Mouse (Mus musculus) limb, embryonic 15.5 days (tissue): ENCODE data around the gene Timm17b. TPM values are rescaled to one million over a fixed set of nuclear protein-coding genes. Genes with fewer than 3 reads are reported as not detected.

Source experiments
- ATAC-seq: fragments of 200-750 bp; cut with Nextera tagmentation; 2 replicates; pipeline ENCODE4 v1.8.0; 2017; ENCODE audit warnings: low read depth, moderate TSS enrichment; ENCODE audit not compliant: insufficient number of reproducible peaks, low FRiP score, low TSS enrichment
- H3K27ac ChIP-seq: fragments of 300-500 bp; sonication (generic); 2 replicates; pipeline ENCODE4 v1.5.1; 2015; ENCODE audit warnings: moderate library complexity, mild to moderate bottlenecking, inconsistent platforms
- H3K27me3 ChIP-seq: fragments of 300-500 bp; sonication (generic); 2 replicates; pipeline ENCODE4 v1.6.1; 2015; ENCODE audit warnings: inconsistent platforms
- H3K36me3 ChIP-seq: fragments of 300-500 bp; sonication (generic); 2 replicates; pipeline ENCODE4 v1.6.1; 2015; ENCODE audit warnings: inconsistent platforms
- H3K4me1 ChIP-seq: fragments of 300-500 bp; sonication (generic); 2 replicates; pipeline ENCODE4 v1.6.1; 2015; ENCODE audit warnings: inconsistent platforms
- H3K4me2 ChIP-seq: fragments of 300-500 bp; sonication (generic); 2 replicates; pipeline ENCODE4 v1.6.1; 2015; ENCODE audit warnings: mild to moderate bottlenecking, inconsistent platforms
- H3K4me3 ChIP-seq: fragments of 300-500 bp; sonication (generic); 2 replicates; pipeline ENCODE4 v1.5.1; 2015; ENCODE audit warnings: mild to moderate bottlenecking, inconsistent platforms
- H3K9ac ChIP-seq: fragments of 300-500 bp; sonication (generic); 2 replicates; pipeline ENCODE4 v1.6.1; 2015; ENCODE audit warnings: inconsistent platforms
- H3K9me3 ChIP-seq: fragments of 300-500 bp; sonication (generic); 2 replicates; pipeline ENCODE4 v1.6.1; 2016; ENCODE audit warnings: inconsistent platforms
- whole genome bisulfite sequencing: fragments of 180-500 bp; shearing (Covaris S2); methylation state at CpG from one replicate; pipeline ENCODE4 v1.1.7; 2015; 5-methylcytosine and 5-hydroxymethylcytosine counted together
- polyA plus RNA-seq: library from polyadenylated mRNA; unstranded; fragments of >200 nt; fragmentation: Nextera tagmentation; extraction: Ambion mirVana; gene quantifications from 2 replicates; pipeline ENCODE4 v1.2.1, GENCODE M21; 2015

Gene Timm17b
- 157 and 170 TPM in 2 replicates for polyA plus RNA-seq

DNA sequence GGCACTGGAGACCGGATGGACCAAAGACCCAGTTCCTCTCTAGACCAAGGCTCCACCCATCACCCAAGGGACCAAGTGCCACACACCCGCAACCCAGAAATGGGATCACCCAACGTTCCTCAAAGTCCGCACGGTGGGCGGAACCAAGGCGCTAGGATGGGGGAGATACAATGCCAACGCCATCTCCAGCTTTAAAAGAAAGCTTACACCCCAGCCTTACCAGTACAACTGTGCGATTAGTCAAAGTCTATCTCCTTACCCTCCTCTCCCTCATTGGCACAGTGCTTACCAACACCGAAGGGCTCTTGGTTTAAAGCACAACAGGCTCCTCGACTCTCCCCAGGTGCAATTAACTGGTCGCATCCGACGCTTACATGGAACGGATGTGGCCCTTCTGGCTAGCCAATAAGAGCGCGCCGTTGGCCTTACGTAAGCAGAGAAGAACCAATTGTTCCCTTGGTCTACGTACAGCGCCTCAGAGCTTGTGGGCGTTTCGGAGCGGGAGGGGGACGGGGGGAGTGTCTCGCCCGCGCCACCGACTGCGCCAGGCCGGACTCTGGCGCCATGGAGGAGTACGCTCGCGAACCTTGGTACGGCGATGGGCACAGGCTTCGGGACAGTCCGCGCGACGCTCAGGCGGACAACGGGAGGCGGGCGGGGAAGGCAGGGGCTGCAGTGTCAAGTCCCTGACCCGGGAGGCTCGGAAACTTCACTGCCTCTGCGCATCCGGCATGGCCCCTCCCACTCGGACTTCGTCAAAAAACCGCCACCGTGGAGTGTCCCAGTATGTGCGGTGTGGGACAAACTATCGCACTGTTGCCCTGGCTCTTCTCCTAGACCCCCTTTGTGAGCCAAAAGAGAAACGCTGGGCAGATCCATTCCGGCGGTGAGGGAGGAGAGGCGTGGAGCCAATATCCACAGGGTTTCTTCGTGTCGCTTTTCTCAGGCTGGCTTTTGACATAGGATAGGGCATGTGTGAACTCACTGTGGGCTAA, at the start of gene Timm17b, which contains the start of gene Pqbp1:
Gene Timm17b (plus strand): TSS at position 478 of the 995 bp plus-strand sequence.
Gene Pqbp1 (minus strand): TSS at position 390 of the 995 bp plus-strand sequence.
- Histone ChIP-seq H3K36me3 (peaks cover 22% of the 10 kb centered on the region), H3K4me3 (peak within 1 kb of the TSS; percentile 56), H3K9me3 (no peaks in the 10 kb centered on the region), H3K27ac (peak within 1 kb of the TSS; percentile 85), H3K4me1 (0 out of 2 replicates have a peak, but pooled peaks cover 6% of the 10 kb centered on the region), H3K4me2 (peak within 1 kb of the TSS; percentile 48), H3K9ac (peak within 1 kb of the TSS; percentile 47), H3K27me3 (no peaks in the 10 kb centered on the region)
- 15% methylated on average over 59 of the region's 62 CpGs for WGBS
- ATAC-seq: peak; percentile 97

DNA sequence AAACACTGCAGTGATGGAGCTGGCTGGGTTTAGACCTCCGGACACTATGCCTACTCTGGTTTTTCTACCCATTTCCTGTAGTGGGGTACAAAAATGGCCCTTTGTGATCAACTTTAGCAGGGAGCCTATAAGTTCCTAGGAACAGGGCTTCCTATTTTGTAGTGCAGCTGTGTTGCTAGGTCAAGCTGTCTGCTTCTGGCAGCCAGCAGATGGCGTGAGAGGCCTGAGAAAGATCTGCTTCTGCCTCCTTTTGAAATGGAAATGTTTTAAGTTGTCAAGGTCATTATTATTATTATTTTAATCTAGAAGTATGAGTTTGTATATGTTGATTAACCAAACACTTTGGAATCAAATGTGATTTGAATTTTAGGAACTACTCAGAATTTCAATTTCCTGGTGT, 44.6 kb upstream of the Timm17b start:
- no peaks in the 10 kb centered on the region for H3K4me1 ChIP-seq
- H3K27me3 ChIP-seq: no peaks in the 10 kb centered on the region
- WGBS: 42% methylated on average over 2 of the region's 2 CpGs
- no peak overlapping the region for H3K27ac ChIP-seq
- no peak for ATAC-seq
- no peak overlapping the region for H3K9ac ChIP-seq
- 0 out of 2 replicates have a peak, but pooled peaks cover 3% of the 10 kb centered on the region for H3K36me3 ChIP-seq
- H3K4me2 ChIP-seq: no peak overlapping the region
- no peak overlapping the region for H3K4me3 ChIP-seq
- H3K9me3 ChIP-seq: no peaks in the 10 kb centered on the region

DNA sequence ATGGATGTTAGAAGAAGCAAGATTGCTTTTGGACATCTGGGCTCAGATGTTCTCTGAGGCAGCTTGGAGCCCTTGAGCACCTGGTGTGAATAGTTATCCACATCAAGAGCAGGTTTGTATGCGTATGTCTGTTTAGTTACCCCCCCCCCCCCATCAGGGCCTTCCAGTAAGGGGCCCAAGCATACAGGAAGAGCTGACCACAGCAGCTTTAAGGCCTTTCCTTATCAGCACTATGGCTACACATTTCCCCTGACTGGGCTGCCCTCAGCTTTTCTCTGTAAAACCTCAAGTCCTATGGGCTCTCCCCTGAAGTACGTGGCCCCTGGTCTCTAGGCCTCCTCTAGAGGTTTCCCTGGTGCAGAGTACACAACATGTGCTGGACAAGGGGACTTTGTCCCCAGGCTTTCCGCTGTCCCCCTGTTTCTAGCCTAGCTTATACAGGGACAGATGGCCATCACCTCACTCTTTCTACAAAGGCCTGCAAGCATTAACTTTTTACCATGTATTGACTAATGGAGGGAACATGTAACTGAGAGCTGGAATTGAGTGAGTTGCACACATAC, 39.9 kb upstream of the Timm17b start:
- Histone ChIP-seq H3K9ac (no peak overlapping the region), H3K36me3 (0 out of 2 replicates have a peak, but pooled peaks cover 4% of the 10 kb centered on the region), H3K27me3 (no peaks in the 10 kb centered on the region), H3K4me3 (no peak overlapping the region), H3K4me1 (no peaks in the 10 kb centered on the region), H3K9me3 (no peaks in the 10 kb centered on the region), H3K4me2 (no peak overlapping the region), H3K27ac (no peak overlapping the region)
- ATAC-seq: no peak
- 75% methylated on average over 3 of the region's 3 CpGs for WGBS

DNA sequence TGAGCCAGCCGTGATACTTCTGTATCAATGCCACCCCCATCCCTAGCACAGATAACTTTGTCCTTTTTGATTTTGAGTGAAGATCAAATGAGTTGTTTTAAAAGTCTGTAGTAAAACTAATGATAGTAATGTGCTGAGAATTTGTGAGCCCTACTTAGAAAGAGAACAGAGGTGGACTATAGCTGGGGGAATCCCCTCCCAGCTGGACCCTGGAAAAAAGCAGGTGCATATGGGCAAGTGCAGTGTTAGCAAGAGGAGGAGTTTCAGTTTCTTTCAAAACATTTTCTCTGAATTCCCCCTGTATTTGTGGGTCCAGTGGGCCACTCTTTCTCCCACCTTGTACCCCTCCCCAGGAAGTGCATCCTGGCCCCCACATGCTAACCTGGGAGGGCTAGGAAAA, 36.0 kb upstream of the Timm17b start:
- no peak for ATAC-seq
- H3K9ac ChIP-seq: no peak overlapping the region
- H3K4me3 ChIP-seq: no peak overlapping the region
- no peaks in the 10 kb centered on the region for H3K9me3 ChIP-seq
- WGBS: 88% methylated on average over 1 of the region's 1 CpGs
- peaks cover 11% of the 10 kb centered on the region; the same call in 1 of the 2 replicates for H3K36me3 ChIP-seq
- H3K4me1 ChIP-seq: no peaks in the 10 kb centered on the region
- no peaks in the 10 kb centered on the region for H3K27me3 ChIP-seq
- no peak overlapping the region for H3K4me2 ChIP-seq
- no peak overlapping the region for H3K27ac ChIP-seq

DNA sequence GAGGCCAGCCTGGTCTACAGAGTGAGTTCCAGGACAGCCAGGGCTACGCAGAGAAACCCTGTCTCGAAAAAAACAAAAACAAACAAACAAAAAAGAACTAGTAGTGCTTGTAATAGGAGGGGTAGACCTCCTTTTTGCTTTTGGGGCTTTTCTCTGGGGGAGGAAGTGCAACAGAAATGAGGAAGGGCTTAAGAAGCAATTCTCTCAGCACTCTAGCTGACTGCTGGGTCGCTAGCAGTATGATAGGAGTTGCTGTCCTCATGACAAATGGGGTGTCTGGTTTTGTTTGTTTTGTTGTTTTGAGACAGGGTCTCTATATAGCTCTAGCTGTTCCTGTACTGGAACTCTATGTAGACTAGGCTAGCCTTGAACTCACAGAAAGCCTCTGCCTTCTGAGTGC, 34.6 kb upstream of the Timm17b start:
- no peak overlapping the region for H3K4me2 ChIP-seq
- 66% methylated on average over 3 of the region's 3 CpGs for WGBS
- no peak overlapping the region for H3K4me3 ChIP-seq
- H3K27me3 ChIP-seq: no peaks in the 10 kb centered on the region
- H3K36me3 ChIP-seq: peaks cover 11% of the 10 kb centered on the region; the same call in 1 of the 2 replicates
- no peak for ATAC-seq
- no peak overlapping the region for H3K9ac ChIP-seq
- H3K27ac ChIP-seq: no peak overlapping the region
- H3K4me1 ChIP-seq: no peaks in the 10 kb centered on the region
- H3K9me3 ChIP-seq: no peaks in the 10 kb centered on the region

DNA sequence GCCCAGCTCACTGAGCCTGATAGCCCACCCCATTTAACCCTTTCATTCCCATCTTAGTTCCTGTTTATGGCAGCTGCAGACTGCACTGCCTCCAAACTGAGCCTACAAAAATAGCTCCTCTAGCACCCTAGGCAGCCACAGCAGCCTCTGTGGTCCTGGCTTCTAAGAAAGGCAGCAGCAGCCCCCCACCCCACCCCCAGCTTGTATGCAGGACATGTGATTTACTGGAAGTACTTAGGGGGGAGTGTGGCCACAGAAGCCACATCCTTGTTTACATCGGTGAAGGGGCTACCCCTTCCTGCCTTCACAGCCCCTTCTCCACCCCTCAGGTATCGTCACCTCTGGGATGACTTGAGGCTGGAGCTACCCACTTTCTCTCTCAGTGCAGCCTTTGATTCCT, 33.8 kb upstream of the Timm17b start:
- Histone ChIP-seq H3K9me3 (no peaks in the 10 kb centered on the region), H3K4me2 (no peak overlapping the region), H3K27me3 (no peaks in the 10 kb centered on the region), H3K27ac (no peak overlapping the region), H3K36me3 (peaks cover 11% of the 10 kb centered on the region; the same call in 1 of the 2 replicates), H3K4me1 (no peaks in the 10 kb centered on the region), H3K4me3 (no peak overlapping the region), H3K9ac (no peak overlapping the region)
- WGBS: 68% methylated on average over 2 of the region's 2 CpGs
- no peak for ATAC-seq

DNA sequence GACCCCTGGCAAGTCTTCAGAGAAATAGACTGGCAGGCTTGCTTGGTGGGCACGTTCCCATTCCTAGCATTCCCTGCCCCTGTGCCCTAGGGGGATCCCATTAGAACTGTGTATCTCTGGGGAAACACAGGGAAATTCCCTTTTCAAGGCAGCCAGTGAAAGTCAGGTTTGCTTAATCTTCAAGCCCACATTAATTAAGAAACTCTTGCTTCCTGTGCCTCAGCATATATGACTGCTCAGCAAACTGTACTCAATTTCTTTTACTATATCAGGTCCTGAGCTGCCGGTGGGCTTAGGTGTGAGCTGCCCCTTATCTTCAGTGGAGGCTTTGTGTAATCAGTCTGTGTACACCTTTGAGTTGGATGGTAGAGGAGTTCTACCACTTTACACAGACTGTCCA, 33.4 kb upstream of the Timm17b start:
- Histone ChIP-seq H3K36me3 (peaks cover 11% of the 10 kb centered on the region; the same call in 1 of the 2 replicates), H3K9ac (no peak overlapping the region), H3K27ac (no peak overlapping the region), H3K9me3 (no peaks in the 10 kb centered on the region), H3K27me3 (no peaks in the 10 kb centered on the region), H3K4me1 (no peaks in the 10 kb centered on the region), H3K4me3 (no peak overlapping the region), H3K4me2 (no peak overlapping the region)
- ATAC-seq: no peak
- 68% methylated on average over 2 of the region's 2 CpGs for WGBS

DNA sequence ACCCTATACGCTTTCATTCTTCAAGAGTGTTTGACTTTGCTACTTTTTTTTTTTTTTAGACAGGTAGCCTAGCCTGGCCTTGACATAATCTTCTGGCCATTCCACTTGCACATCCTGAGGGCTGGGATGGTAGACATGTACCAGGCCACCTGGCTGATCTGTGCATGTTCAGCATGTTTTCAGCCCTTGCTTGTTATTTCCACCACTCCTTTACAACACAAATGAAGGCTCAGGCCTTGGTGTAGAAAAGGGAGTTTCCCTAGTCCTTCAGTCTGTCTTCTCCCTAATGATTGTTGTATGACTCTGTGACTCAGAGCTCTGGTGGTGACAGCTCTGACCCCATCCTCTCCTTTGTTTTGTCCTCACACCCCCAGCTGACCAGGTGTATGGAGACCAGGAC, 32.0 kb upstream of the Timm17b start:
- Histone ChIP-seq H3K4me2 (no peak overlapping the region), H3K27me3 (no peaks in the 10 kb centered on the region), H3K9me3 (no peaks in the 10 kb centered on the region), H3K27ac (no peak overlapping the region), H3K4me3 (no peak overlapping the region), H3K36me3 (peaks cover 14% of the 10 kb centered on the region; the same call in 1 of the 2 replicates), H3K4me1 (no peaks in the 10 kb centered on the region), H3K9ac (no peak overlapping the region)
- no peak for ATAC-seq
- 88% methylated on average over 1 of the region's 1 CpGs for WGBS

DNA sequence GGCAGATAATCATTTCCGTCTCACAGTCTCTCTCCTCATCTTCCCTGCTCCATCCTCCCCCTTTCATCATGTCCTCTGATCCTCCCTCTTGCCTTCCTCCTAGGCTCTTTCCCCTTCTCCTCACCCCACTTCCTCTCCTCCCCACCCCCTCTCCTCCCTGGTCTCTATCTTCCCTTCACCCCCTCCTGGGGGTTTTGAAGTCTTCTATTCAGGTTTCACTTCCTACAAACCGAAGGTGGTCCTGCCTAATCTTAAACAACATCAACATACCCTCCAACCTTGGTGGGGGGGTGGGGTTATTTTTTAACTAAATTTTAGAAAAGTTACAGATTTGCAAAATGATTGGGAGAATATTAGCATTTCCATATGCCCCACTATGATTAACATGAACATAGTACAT, 30.7 kb upstream of the Timm17b start:
- H3K27ac ChIP-seq: no peak overlapping the region
- no peak overlapping the region for H3K4me2 ChIP-seq
- no peaks in the 10 kb centered on the region for H3K4me1 ChIP-seq
- no peaks in the 10 kb centered on the region for H3K27me3 ChIP-seq
- H3K4me3 ChIP-seq: no peak overlapping the region
- H3K9me3 ChIP-seq: no peaks in the 10 kb centered on the region
- WGBS: 63% methylated on average over 2 of the region's 2 CpGs
- H3K9ac ChIP-seq: no peak overlapping the region
- no peak for ATAC-seq
- H3K36me3 ChIP-seq: peaks cover 19% of the 10 kb centered on the region; the same call in 1 of the 2 replicates

DNA sequence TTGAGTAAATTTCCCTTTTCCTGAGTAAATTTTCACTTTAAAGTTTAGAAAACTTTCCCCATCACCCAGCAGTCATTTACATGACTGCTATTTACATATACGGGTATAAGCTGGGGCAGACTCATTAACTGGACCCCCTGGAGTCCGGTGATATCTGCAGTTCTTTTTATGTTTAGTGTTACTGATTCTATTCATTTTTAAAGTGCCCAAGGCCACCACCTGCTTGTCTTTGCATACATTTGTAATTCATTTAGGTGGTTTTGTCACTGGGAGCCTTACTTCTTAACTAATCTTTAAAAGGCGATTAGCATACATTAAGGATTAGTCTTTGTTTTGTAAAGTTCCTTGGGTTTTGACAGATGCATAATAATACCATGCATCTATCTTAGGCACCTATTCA, 29.3 kb upstream of the Timm17b start:
- no peak for ATAC-seq
- Histone ChIP-seq H3K9ac (no peak overlapping the region), H3K4me3 (no peak overlapping the region), H3K27me3 (no peaks in the 10 kb centered on the region), H3K36me3 (peaks cover 23% of the 10 kb centered on the region; the same call in 1 of the 2 replicates), H3K4me2 (no peak overlapping the region), H3K4me1 (no peaks in the 10 kb centered on the region), H3K9me3 (no peaks in the 10 kb centered on the region), H3K27ac (no peak overlapping the region)
- WGBS: 45% methylated on average over 3 of the region's 3 CpGs

DNA sequence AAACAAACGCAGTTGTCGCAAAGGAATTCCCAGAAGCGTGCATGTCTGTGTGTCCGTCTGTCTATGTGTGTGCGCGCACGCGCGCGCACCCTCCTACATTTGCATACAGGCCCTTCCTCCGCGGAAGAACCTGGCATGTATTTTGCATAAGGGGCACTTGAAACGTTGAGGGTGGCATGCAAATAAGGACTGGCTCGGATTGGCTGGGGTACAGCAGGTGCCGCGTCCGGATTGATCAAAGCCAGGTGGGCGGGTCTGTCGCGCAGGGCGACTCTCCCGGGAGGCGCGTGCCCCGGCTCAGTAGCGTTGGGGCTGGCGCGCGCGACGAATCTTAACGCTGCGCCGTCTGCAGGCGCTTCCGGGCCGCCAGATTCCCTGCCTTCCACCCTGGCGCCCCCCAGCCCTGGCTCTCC, 21.1 kb upstream of the Timm17b start, which contains the start of gene Pim2:
Gene Pim2 (plus strand): TSS at position 256 of the 413 bp plus-strand sequence.
- peak; percentile 71 for ATAC-seq
- H3K4me1 ChIP-seq: peaks cover 11% of the 10 kb centered on the region; the same call in 1 of the 2 replicates
- no peaks in the 10 kb centered on the region for H3K9me3 ChIP-seq
- no peaks in the 10 kb centered on the region for H3K27me3 ChIP-seq
- H3K27ac ChIP-seq: no peak within 1 kb of the TSS
- peaks cover 7% of the 10 kb centered on the region; the same call in 1 of the 2 replicates for H3K36me3 ChIP-seq
- WGBS: 23% methylated on average over 38 of the region's 38 CpGs
- peak within 1 kb of the TSS; percentile 44 for H3K4me3 ChIP-seq
- peak within 1 kb of the TSS; percentile 80 for H3K4me2 ChIP-seq
- H3K9ac ChIP-seq: 0 out of 2 replicates have a peak within 1 kb of the TSS, but pooled peaks have one; percentile 31
